Mouse (Mus musculus) intestine, embryonic 14.5 days (tissue): Measurements from ENCODE around the gene Fam57b. TPM values are rescaled to one million over a fixed set of nuclear protein-coding genes. Genes with fewer than 3 reads are reported as not detected.
A peak's percentile ranks its signal among the peaks of the same experiment; 100 is the strongest.

Source experiments
- ATAC-seq: fragments of 200-750 bp; cut with Nextera tagmentation; replicated peaks from 2 replicates; pipeline ENCODE4 v1.8.0; 2017; ENCODE audit warnings: low read depth, moderate number of reproducible peaks, moderate TSS enrichment, moderate library complexity; ENCODE audit not compliant: low FRiP score, low TSS enrichment
- DNase-seq: peaks from one replicate; pipeline ENCODE4 v3.0.0-alpha.2; 2018; ENCODE audit warnings: low spot score
- H3K27ac ChIP-seq: fragments of 300-500 bp; sonication (generic); 2 replicates; pipeline ENCODE4 v1.5.1; 2014; ENCODE audit warnings: low read depth, mild to moderate bottlenecking, control low read depth
- H3K27me3 ChIP-seq: fragments of 300-500 bp; sonication (generic); replicated peaks from 2 replicates; pipeline ENCODE4 v1.6.1; 2014; ENCODE audit warnings: low read length, control low read depth; ENCODE audit not compliant: control insufficient read depth, insufficient read depth
- H3K36me3 ChIP-seq: fragments of 300-500 bp; sonication (generic); 2 replicates; pipeline ENCODE4 v1.6.1; 2014; ENCODE audit warnings: low read length, control low read depth; ENCODE audit not compliant: control insufficient read depth, insufficient read depth
- H3K4me1 ChIP-seq: fragments of 300-500 bp; sonication (generic); replicated peaks from 2 replicates; pipeline ENCODE4 v1.6.1; 2014; ENCODE audit warnings: low read length, control low read depth, mixed read lengths; ENCODE audit not compliant: control insufficient read depth, insufficient read depth
- H3K4me2 ChIP-seq: fragments of 300-500 bp; sonication (generic); 2 replicates; pipeline ENCODE4 v1.6.1; 2014; ENCODE audit warnings: low read length
- H3K4me3 ChIP-seq: fragments of 300-500 bp; sonication (generic); 2 replicates; pipeline ENCODE4 v1.5.1; 2014; ENCODE audit warnings: low read depth, low read length, control low read depth, mixed read lengths
- H3K9ac ChIP-seq: fragments of 300-500 bp; sonication (generic); 2 replicates; pipeline ENCODE4 v1.6.1; 2014; ENCODE audit warnings: mild to moderate bottlenecking, low read length
- H3K9me3 ChIP-seq: fragments of 300-500 bp; sonication (generic); 2 replicates; pipeline ENCODE4 v1.6.1; 2016; ENCODE audit warnings: low read length, control low read depth; ENCODE audit not compliant: control insufficient read depth
- WGBS: fragments of 180-500 bp; shearing (Covaris S2); extraction: QIAGEN DNeasy Blood & Tissue Kit; methylation state at CpG from one replicate; pipeline ENCODE4 v1.1.7; 2014; 5-methylcytosine and 5-hydroxymethylcytosine counted together
- polyA plus RNA-seq: library from polyadenylated mRNA; unstranded; fragments of >200 nt; fragmentation: Nextera tagmentation; extraction: Ambion mirVana; gene quantifications from 2 replicates; pipeline ENCODE4 v1.2.1, GENCODE M21; 2014

Fam57b gene
- polyA plus RNA-seq, 1 experiment from 2014 or later, result 1.8 TPM

DNA sequence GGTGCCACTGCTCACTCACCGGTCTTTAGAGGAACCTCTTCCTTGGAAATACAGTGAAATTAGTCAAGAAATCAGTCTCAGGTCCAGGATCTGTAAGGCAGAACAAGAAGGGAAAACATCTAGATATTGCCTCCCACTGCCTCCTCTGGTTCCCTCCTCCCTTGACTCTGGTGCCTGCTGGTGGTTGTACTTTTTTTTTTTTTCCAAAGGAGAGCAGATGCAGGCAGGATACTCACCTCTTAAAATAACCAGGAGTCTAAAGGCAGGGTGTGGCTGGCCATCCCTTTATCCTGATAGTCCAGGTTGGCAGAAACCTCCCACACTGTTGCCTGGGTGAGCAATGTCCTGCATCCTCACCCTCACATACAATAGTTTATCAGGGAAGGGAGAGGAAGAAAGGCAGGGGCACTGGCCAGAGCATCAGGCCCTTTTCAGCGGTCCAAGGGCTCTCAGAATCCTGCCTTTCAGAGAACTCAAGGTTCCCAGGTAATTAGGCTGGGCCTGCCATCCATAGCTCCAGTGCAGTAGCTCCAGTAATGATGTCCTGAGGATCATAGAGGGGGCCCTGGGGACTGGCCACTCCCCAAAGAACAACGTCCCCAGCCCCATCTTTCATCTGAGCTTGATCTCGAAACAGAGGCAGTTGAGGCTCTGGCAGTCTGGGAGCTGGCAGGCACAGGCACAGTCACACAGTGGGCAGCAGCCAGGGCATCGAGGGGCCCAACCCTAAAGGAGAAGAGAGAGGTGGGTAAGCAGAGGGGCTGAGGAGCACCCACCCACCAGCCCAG lies 3.0 kb downstream of the Fam57b start:
- WGBS, result 58% methylated on average over 5 of the region's 5 CpGs
- no peaks in the 10 kb centered on the region for H3K27me3 ChIP-seq
- no peak for ATAC-seq
- peaks cover 24% of the 10 kb centered on the region for H3K4me1 ChIP-seq
- DNase-seq, result peak; percentile 52
- H3K9ac ChIP-seq, result peak overlapping the region; percentile 68
- H3K4me3 ChIP-seq, result peak overlapping the region; percentile 49
- no peaks in the 10 kb centered on the region for H3K9me3 ChIP-seq
- H3K4me2 ChIP-seq, result peak overlapping the region; percentile 83
- peak overlapping the region; percentile 97 for H3K27ac ChIP-seq
- peaks cover 33% of the 10 kb centered on the region for H3K36me3 ChIP-seq

DNA sequence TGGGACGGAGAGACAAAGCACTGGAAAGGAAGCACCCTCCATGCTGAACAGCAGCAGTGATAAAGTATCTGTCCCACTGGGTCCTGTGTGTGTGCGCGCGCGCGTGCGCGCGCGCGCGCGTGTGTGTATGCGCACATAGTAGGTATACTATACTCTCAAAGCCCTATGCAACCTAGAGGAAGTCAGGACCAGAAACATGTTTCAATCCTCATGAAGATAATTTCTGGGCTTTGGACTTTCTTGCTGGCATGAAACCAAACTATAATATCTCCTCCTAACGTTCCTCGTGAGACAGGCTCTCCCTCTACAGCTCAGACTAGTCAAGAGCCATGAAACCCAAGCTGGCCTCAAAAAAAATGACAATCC lies 3.6 kb downstream of the Fam57b start:
- Histone ChIP-seq H3K27ac (no peak overlapping the region), H3K4me1 (peaks cover 24% of the 10 kb centered on the region), H3K27me3 (no peaks in the 10 kb centered on the region), H3K4me2 (no peak overlapping the region), H3K36me3 (peaks cover 29% of the 10 kb centered on the region), H3K4me3 (no peak overlapping the region), H3K9me3 (no peaks in the 10 kb centered on the region), H3K9ac (no peak overlapping the region)
- 93% methylated on average over 16 of the region's 16 CpGs for WGBS
- ATAC-seq, result no peak
- DNase-seq, result no peak

DNA sequence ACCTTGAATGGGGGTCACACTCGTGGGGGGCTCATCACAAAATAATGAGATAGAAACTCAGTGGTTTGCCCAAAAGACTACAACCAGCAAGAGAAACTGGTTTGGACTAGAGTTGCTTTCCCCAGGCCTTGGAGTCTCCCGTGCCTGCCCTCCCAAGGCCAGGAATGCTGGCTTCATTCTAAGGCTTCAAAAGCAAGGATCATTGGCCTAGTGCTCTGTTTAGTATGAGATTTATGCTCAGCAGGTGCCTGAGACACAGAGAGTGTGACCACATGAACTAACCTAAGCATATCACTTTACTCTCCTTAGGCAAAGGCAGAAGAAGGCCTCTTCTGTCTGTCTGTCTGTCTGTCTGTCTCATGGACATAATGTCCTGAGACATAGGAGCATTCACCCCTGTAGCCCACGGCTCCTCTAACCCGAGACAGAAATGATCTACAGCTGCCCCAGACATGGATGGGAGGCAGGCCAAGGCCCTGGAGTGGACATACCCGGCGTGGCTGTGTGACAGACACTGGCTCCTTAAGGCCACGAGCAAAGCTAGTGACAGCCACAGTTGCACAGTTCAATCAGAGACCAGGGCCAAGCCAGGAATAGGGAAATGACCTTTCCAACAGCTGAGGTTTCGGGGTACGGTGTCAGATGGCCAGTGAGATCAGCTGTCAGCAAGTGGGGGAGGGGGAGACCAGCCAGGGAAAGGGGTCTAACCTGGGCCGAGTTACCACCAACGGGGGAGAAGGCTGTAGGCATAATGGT lies 4.8 kb downstream of the Fam57b start:
- H3K4me3 ChIP-seq, result no peak overlapping the region
- no peak overlapping the region for H3K27ac ChIP-seq
- DNase-seq, result no peak
- peaks cover 16% of the 10 kb centered on the region for H3K36me3 ChIP-seq
- no peak overlapping the region for H3K4me2 ChIP-seq
- ATAC-seq, result no peak
- H3K9me3 ChIP-seq, result no peaks in the 10 kb centered on the region
- peaks cover 18% of the 10 kb centered on the region for H3K4me1 ChIP-seq
- 82% methylated on average over 11 of the region's 11 CpGs for WGBS
- H3K9ac ChIP-seq, result no peak overlapping the region
- H3K27me3 ChIP-seq, result no peaks in the 10 kb centered on the region

DNA sequence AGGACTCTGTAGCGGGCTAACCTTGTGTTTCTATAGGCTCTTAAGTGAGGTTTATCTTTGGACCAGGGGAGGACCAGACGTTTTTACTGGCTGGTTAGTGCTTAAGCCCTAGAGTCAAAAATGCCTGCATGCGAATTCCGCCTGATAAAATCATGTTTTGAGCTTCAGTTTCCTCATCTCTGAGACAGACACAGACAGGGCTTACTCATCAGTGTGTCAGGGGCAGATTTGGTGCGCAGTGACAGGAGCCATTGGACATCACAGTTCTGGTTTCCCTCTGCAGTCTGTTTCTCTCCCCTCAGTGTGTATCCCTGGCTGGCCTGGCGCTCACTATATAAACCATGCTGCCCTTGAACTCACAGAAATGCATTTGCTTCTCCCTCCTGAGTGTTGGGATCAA lies 5.7 kb downstream of the Fam57b start:
- Histone ChIP-seq H3K27ac (no peak overlapping the region), H3K4me3 (no peak overlapping the region), H3K4me2 (no peak overlapping the region), H3K9ac (no peak overlapping the region), H3K4me1 (peaks cover 18% of the 10 kb centered on the region), H3K36me3 (peaks cover 15% of the 10 kb centered on the region; the same call in 1 of the 2 replicates), H3K9me3 (no peaks in the 10 kb centered on the region), H3K27me3 (no peaks in the 10 kb centered on the region)
- DNase-seq, result no peak
- ATAC-seq, result no peak
- WGBS, result 70% methylated on average over 6 of the region's 6 CpGs

DNA sequence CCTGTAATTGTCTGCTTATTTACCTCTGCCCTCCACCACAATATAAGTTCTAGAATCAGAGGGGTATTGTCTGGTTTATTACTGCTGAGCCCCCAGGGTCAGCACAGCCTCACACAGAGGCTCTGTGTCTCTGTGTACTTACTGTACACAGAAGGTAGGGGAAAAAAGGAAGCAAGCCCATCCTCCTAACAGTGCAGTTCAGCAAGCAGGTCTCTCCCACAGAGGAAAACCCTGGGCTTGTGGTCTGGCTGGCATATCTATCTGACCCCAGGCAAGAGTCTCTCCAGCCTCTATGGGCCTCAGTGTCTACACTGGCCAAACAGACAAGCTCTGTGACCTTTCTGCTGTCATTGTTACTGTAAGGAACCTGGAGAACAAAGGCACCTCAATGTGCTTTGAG lies 6.3 kb downstream of the Fam57b start:
- no peak overlapping the region for H3K9ac ChIP-seq
- H3K27ac ChIP-seq, result no peak overlapping the region
- ATAC-seq, result no peak
- no peaks in the 10 kb centered on the region for H3K27me3 ChIP-seq
- H3K4me2 ChIP-seq, result no peak overlapping the region
- peaks cover 20% of the 10 kb centered on the region for H3K4me1 ChIP-seq
- H3K4me3 ChIP-seq, result no peak overlapping the region
- H3K36me3 ChIP-seq, result peaks cover 15% of the 10 kb centered on the region; the same call in 1 of the 2 replicates
- no peak for DNase-seq
- no peaks in the 10 kb centered on the region for H3K9me3 ChIP-seq

DNA sequence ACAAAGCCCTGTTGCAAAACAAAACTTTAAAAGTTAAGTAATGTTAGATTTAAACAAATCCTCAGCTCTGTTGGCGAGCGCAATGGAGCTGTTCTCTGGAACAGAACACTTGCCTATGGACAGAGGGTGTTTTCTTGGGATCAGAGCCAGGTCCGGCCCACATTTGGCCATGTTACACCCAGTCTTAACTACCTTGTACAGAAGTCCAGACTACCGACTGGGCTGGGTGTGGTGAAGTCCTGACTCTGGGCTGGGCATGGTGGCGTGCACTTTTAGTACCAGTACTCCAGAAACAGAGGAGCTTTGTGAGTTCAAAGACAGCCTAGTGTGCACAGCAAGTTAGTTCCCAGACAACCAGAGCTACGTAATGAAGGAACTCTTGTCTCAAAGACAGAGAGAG lies 9.5 kb downstream of the Fam57b start:
- 81% methylated on average over 6 of the region's 6 CpGs for WGBS

DNA sequence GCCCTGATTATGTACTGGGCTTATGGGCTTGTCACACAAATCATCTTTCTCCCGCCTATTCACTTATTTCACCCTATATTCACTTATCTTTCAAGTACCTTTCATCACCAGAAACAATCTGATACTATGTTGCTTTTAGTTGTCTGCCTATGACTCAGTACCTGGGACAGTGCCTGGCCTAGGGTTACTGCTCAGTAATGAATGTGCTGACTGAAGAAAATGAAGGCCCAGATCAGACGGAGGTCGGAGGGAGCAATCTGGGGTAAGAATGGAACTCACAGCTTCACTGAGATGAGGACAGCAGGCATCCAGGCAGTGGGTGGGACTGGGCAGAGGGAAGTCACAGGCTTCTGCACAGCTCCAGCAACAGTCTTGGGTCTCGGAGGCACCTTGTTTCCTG lies 9.9 kb downstream of the Fam57b start:
- no peak for ATAC-seq
- H3K4me3 ChIP-seq, result no peak overlapping the region
- no peak overlapping the region for H3K27ac ChIP-seq
- peak overlapping the region; percentile 87 for H3K4me2 ChIP-seq
- H3K36me3 ChIP-seq, result peaks cover 15% of the 10 kb centered on the region; the same call in 1 of the 2 replicates
- H3K9me3 ChIP-seq, result no peaks in the 10 kb centered on the region
- peaks cover 15% of the 10 kb centered on the region for H3K4me1 ChIP-seq
- H3K9ac ChIP-seq, result no peak overlapping the region; the same call in 1 of the 2 replicates
- H3K27me3 ChIP-seq, result no peaks in the 10 kb centered on the region
- WGBS, result 73% methylated on average over 4 of the region's 4 CpGs
- DNase-seq, result no peak

More for the DNA sequence above, 9.5 kb downstream of the Fam57b start:
- H3K4me2 ChIP-seq, result no peak overlapping the region
- peaks cover 15% of the 10 kb centered on the region; the same call in 1 of the 2 replicates for H3K36me3 ChIP-seq
- H3K9me3 ChIP-seq, result no peaks in the 10 kb centered on the region
- ATAC-seq (no peak), DNase-seq (no peak)
- no peak overlapping the region for H3K9ac ChIP-seq
- H3K4me1 ChIP-seq, result peaks cover 15% of the 10 kb centered on the region
- H3K27me3 ChIP-seq, result no peaks in the 10 kb centered on the region
- H3K4me3 ChIP-seq, result no peak overlapping the region
- H3K27ac ChIP-seq, result no peak overlapping the region

DNA sequence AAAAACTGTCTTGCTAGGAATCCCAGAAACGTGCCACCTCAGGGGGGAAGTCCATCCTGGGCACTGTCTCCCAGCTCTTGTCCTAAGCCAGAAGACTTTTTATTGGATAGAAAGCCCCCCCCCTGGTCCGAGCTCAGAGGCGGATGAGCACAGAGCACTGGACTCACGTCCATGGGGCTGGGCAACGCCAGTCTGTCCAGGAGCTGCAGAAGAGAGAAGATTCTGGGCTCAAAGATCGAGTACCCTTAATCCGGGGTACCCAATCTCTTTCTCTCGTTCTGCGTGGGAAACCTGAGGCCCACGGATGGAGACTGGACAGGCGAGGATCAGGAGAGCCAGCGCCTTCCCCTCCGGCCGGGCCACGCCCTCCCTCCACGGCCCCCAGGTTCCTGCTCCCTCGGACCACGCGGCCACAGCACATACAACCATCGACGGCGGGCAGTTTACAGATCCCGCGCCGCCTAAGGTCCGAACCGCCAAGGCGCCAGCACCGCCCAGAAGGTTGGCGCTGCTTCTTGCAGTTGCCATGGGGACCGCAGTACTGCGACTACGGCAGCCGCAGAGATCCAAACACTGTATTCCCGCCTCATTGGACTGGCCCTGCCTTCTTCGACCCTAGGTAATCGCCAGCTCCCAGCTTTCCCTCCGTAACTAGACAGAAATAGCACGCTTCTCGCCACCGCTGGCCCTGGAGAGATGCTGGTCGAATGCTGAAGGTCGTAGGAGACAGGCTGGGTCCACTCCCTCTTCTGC lies 11.4 kb downstream of the Fam57b start:
- H3K9me3 ChIP-seq, result no peaks in the 10 kb centered on the region
- whole genome bisulfite sequencing, result under 1% methylated on average over 43 of the region's 43 CpGs
- DNase-seq, result peak; percentile 87
- peak overlapping the region; percentile 87 for H3K4me2 ChIP-seq
- ATAC-seq, result peak; percentile 94
- H3K27me3 ChIP-seq, result no peaks in the 10 kb centered on the region
- 0 out of 2 replicates have a peak, but pooled peaks cover 11% of the 10 kb centered on the region for H3K36me3 ChIP-seq
- peak overlapping the region; percentile 76 for H3K27ac ChIP-seq
- H3K9ac ChIP-seq, result peak overlapping the region; percentile 69
- H3K4me3 ChIP-seq, result peak overlapping the region; percentile 73
- H3K4me1 ChIP-seq, result peaks cover 15% of the 10 kb centered on the region
